Mouse (Mus musculus) yolk sac, embryonic 10.5 days (tissue): ENCODE results near the gene Rgp1.
A peak's percentile ranks its signal among the peaks of the same experiment; 100 is the strongest.
"Not testable (repeated sequence)": the region's sequence is repeated elsewhere in the genome, so short reads cannot be mapped to it uniquely, and the experiment has no call there.

ENCODE experiments used
- DNase-seq: peaks from one replicate; pipeline ENCODE4 v3.0.0-alpha.2; 2017; ENCODE audit warnings: low spot score

Rgp1 gene

GRCm38 (mm10) chr4:43593453-43593852 lies 14.9 kb downstream of the Rgp1 start:
- DNase-seq = no peak

- DNase-seq = not testable (repeated sequence)
Measured at GRCm38 (mm10) chr4:43596597-43596996, 18.1 kb downstream of the Rgp1 start.

- no peak for DNase-seq
Measured at GRCm38 (mm10) chr4:43598200-43598599, 19.7 kb downstream of the Rgp1 start.

GRCm38 (mm10) chr4:43598650-43599380 lies 20.3 kb downstream of the Rgp1 start:
- DNase-seq = no peak

GRCm38 (mm10) chr4:43600195-43600934 lies 21.9 kb downstream of the Rgp1 start:
- DNase-seq = no peak

- DNase-seq = no peak
Measured at GRCm38 (mm10) chr4:43604099-43604498, 25.6 kb downstream of the Rgp1 start.

GRCm38 (mm10) chr4:43604751-43605685 lies 26.5 kb downstream of the Rgp1 start:
- DNase-seq = no peak

GRCm38 (mm10) chr4:43612534-43612933 lies 34.0 kb downstream of the Rgp1 start:
- no peak for DNase-seq

- no peak for DNase-seq
Measured at GRCm38 (mm10) chr4:43613060-43613730, 34.7 kb downstream of the Rgp1 start.

- no peak for DNase-seq
Measured at GRCm38 (mm10) chr4:43620146-43620778, 41.7 kb downstream of the Rgp1 start.

GRCm38 (mm10) chr4:43629106-43629817 lies 50.7 kb downstream of the Rgp1 start:
- no peak for DNase-seq

- peak; percentile 79 for DNase-seq
Measured at GRCm38 (mm10) chr4:43630030-43630581, 51.6 kb downstream of the Rgp1 start.

GRCm38 (mm10) chr4:43630671-43631045 lies 52.1 kb downstream of the Rgp1 start:
- DNase-seq = no peak

- peak; percentile 64 for DNase-seq
Measured at GRCm38 (mm10) chr4:43631046-43631955, 52.8 kb downstream of the Rgp1 start, which contains the start of gene Npr2. Gene Npr2, plus strand, starts transcription at chr4:43631935.

GRCm38 (mm10) chr4:43631956-43632920 lies 53.7 kb downstream of the Rgp1 start:
- no peak for DNase-seq

- no peak for DNase-seq
Measured at GRCm38 (mm10) chr4:43633296-43633695, 54.8 kb downstream of the Rgp1 start.

GRCm38 (mm10) chr4:43633736-43634135 lies 55.2 kb downstream of the Rgp1 start:
- no peak for DNase-seq
